ENCODE assay signal across 27 mouse cellular contexts in genomic region chr9:99836707-99837106, GRCm38 (mm10). TPM values are rescaled to one million over a fixed set of nuclear protein-coding genes. Genes with fewer than 3 reads are reported as not detected.
DNase-seq lines count a peak whose midpoint lies in the region; ATAC-seq and TF ChIP-seq lines count a peak whose summit lies in the region.
"Had no signal": no experiment of that assay in that cellular context is flagged by ENCODE, and none has a peak within 500 bp of the region (broad histone marks: within the 10 kb centered on the region; RNA-seq: fewer than 3 reads in every experiment).

No protein-coding gene starts in this region.

- no peak for TF ChIP-seq CTCF in heart, adult 2 months (IDR thresholded peaks at IDR 0.05)

- no peaks in the 10 kb centered on the region for H3K27me3 ChIP-seq in heart, adult 2 months (ENCODE audit: control insufficient read depth, insufficient read depth, low read length)
- H3K27me3 ChIP-seq in midbrain, embryonic 13.5 days, result peaks cover 4% of the 10 kb centered on the region; the same call in 1 of the 2 replicates
- H3K27me3 ChIP-seq: liver, embryonic 13.5 days; midbrain, embryonic 12.5 days had no signal

- no peak overlapping the region for H3K27ac ChIP-seq in heart, adult 2 months
- H3K27ac ChIP-seq in midbrain, embryonic 13.5 days, result no peak overlapping the region
- H3K27ac ChIP-seq: embryonic facial prominence, embryonic 10.5 days; heart, embryonic 13.5 days; kidney, postnatal 0 days; limb, embryonic 13.5 days; liver, embryonic 13.5 days; midbrain, embryonic 12.5 days had no signal

- H3K79me2 ChIP-seq in heart, adult 2 months (replicated peaks; ENCODE audit: control insufficient read depth, insufficient read depth, low read length), result no peaks in the 10 kb centered on the region

- no peak overlapping the region for H3K9ac ChIP-seq in heart, adult 2 months (ENCODE audit: low read depth, low read length)
- H3K9ac ChIP-seq in midbrain, embryonic 13.5 days (replicated peaks), result no peak overlapping the region
- H3K9ac ChIP-seq: heart, embryonic 13.5 days; limb, embryonic 13.5 days; liver, embryonic 13.5 days; lung, embryonic 14.5 days; midbrain, embryonic 12.5 days had no signal

- no peak for TF ChIP-seq POLR2A in heart, adult 2 months (IDR thresholded peaks at IDR 0.05; ENCODE audit: insufficient read depth, low read depth, low read length)

- 81% methylated on average over 12 of the region's 12 CpGs for WGBS in heart, adult 2 months
- 95% methylated on average over 12 of the region's 12 CpGs for WGBS in midbrain, embryonic 13.5 days

- DNase-seq in heart, adult 11 months, result peak; percentile 70
- no peak for DNase-seq in heart, adult 2 months
- DNase-seq in brain, adult 2 months (ENCODE audit: low read depth, low spot score), result peak; percentile 87
- DNase-seq in frontal cortex, postnatal 36 days (ENCODE audit: low spot score in 2 of 2), result peak; percentile 46 to 77
- peak; percentile 35 for DNase-seq in right cerebral cortex, postnatal 25 days
- DNase-seq: adrenal gland, postnatal 25 days; cerebellum, adult 9-10 months; gastrocnemius, postnatal 10 days; heart, adult 18-20 months; heart, postnatal 14 days; kidney, adult 11 months; liver, embryonic 13.5 days; lung, embryonic 14.5 days; thymus, adult 2 months; thymus, postnatal 4 days had no signal

- no peaks in the 10 kb centered on the region for H3K36me3 ChIP-seq in heart, adult 2 months (ENCODE audit: control insufficient read depth, insufficient read depth, low read length)
- no peaks in the 10 kb centered on the region for H3K36me3 ChIP-seq in midbrain, embryonic 13.5 days
- H3K36me3 ChIP-seq: embryonic facial prominence, embryonic 10.5 days; heart, embryonic 13.5 days; limb, embryonic 13.5 days; liver, embryonic 13.5 days; midbrain, embryonic 12.5 days had no signal

- no peak overlapping the region for H3K4me2 ChIP-seq in midbrain, embryonic 13.5 days (replicated peaks)
- H3K4me2 ChIP-seq: heart, embryonic 13.5 days; limb, embryonic 13.5 days; liver, embryonic 13.5 days; lung, embryonic 14.5 days; midbrain, embryonic 12.5 days had no signal

- no peaks in the 10 kb centered on the region for H3K9me3 ChIP-seq in midbrain, embryonic 13.5 days
- H3K9me3 ChIP-seq: embryonic facial prominence, embryonic 10.5 days; limb, embryonic 13.5 days; liver, embryonic 13.5 days; midbrain, embryonic 12.5 days had no signal

- ATAC-seq in activated CD4-positive, CD25-positive, alpha-beta regulatory T cell, adult 4 months, result no peak
- ATAC-seq in midbrain, embryonic 13.5 days, result no peak

- H3K4me3 ChIP-seq in heart, adult 2 months, result no peak overlapping the region
- no peak overlapping the region for H3K4me3 ChIP-seq in midbrain, embryonic 13.5 days (replicated peaks)
- H3K4me3 ChIP-seq: embryonic facial prominence, embryonic 10.5 days; heart, embryonic 13.5 days; limb, embryonic 13.5 days; liver, embryonic 13.5 days; midbrain, embryonic 12.5 days had no signal

- H3K4me1 ChIP-seq in heart, adult 2 months (ENCODE audit: control insufficient read depth, insufficient read depth, low read length), result no peaks in the 10 kb centered on the region
- H3K4me1 ChIP-seq in midbrain, embryonic 13.5 days (replicated peaks), result peaks cover 9% of the 10 kb centered on the region; the same call in 1 of the 2 replicates
- H3K4me1 ChIP-seq: embryonic facial prominence, embryonic 10.5 days; heart, embryonic 13.5 days; liver, embryonic 13.5 days had no signal

- intact Hi-C loops in heart, adult 2 months (cut with DNase I), result no loop called here

- no peak for TF ChIP-seq EP300 in heart, adult 2 months (IDR thresholded peaks at IDR 0.05; ENCODE audit: insufficient read depth, low read depth, low read length)

RNA-seq across cellular contexts. Expression of gene Sox14, which starts 39.3 kb away (rescaled TPM):
- total RNA-seq in heart, adult 2 months (2021), result not detected
- polyA plus RNA-seq in heart, adult 2 months (2012; rRNA removed), result not detected in 2 replicates
- polyA plus RNA-seq in activated CD4-positive, CD25-positive, alpha-beta regulatory T cell, adult 4 months (2017; shearing (Covaris generic)), result not detected
- 80.3 and 112 TPM in 2 replicates for polyA plus RNA-seq in midbrain, embryonic 13.5 days (2015; fragmentation: Nextera tagmentation; extraction: Ambion mirVana)
- total RNA-seq: adrenal gland, postnatal 25 days; common myeloid progenitor, adult 5-6 weeks; gastrocnemius, postnatal 10 days; heart, adult 18-20 months; heart, postnatal 14 days; megakaryocyte, adult 5-6 weeks; monocyte, adult 5-6 weeks; neutrophil, adult 5-6 weeks had no signal
- polyA plus RNA-seq: heart, embryonic 13.5 days; kidney, postnatal 0 days; liver, embryonic 13.5 days; stomach, embryonic 16.5 days had no signal

Comparison
In these comparisons a context has a peak if more than half of its experiments do, and no peak if none do; other contexts are left out.
1. DNase-seq: peak in heart, adult 11 months (single experiment), brain, adult 2 months (single experiment), frontal cortex, postnatal 36 days (2 of 2) and right cerebral cortex, postnatal 25 days (single experiment); none in heart, adult 2 months (0 of 2).
2. RNA of gene Sox14, which starts 39.3 kb away (polyA plus RNA-seq): 80.3 to 112 TPM in midbrain, embryonic 13.5 days; not detected in heart, adult 2 months and not detected in activated CD4-positive, CD25-positive, alpha-beta regulatory T cell, adult 4 months; every median in the first group is over 10 times any median in the second.